Mouse (Mus musculus) heart, embryonic 14.5 days (tissue): ENCODE measurements around the gene Gnb2. TPM values are rescaled to one million over a fixed set of nuclear protein-coding genes. Genes with fewer than 3 reads are reported as not detected.

Experiments
- ATAC-seq: fragments of 200-750 bp; cut with Nextera tagmentation; 2 replicates; pipeline ENCODE4 v1.8.0; 2017; ENCODE audit warnings: low read depth, moderate TSS enrichment; ENCODE audit not compliant: insufficient number of reproducible peaks, insufficient read depth, low FRiP score
- H3K27ac ChIP-seq, 2 experiments: fragments of 200-500 bp in 1 of 2; fragments of 300-500 bp in 1 of 2; sonication (generic) in 1 of 2; replicated peaks in 1 of 2; 2 replicates each; pipeline ENCODE4 v1.5.1; 2012 to 2014; ENCODE audit warnings: low read depth in 2 of 2, low read length in 2 of 2, control low read depth in 1 of 2, mild to moderate bottlenecking in 1 of 2, mixed read lengths in 1 of 2; ENCODE audit not compliant: control insufficient read depth in 1 of 2, insufficient read depth in 1 of 2
- H3K27me3 ChIP-seq: fragments of 300-500 bp; sonication (generic); 2 replicates; pipeline ENCODE4 v1.6.1; 2014; ENCODE audit warnings: mild to moderate bottlenecking, low read length, control low read depth; ENCODE audit not compliant: control insufficient read depth, insufficient read depth
- H3K36me3 ChIP-seq: fragments of 300-500 bp; sonication (generic); 2 replicates; pipeline ENCODE4 v1.6.1; 2014; ENCODE audit warnings: mild to moderate bottlenecking, control low read depth, low read length, mixed read lengths; ENCODE audit not compliant: control insufficient read depth, insufficient read depth
- H3K4me1 ChIP-seq, 2 experiments: fragments of 200-500 bp in 1 of 2; fragments of 300-500 bp in 1 of 2; sonication (generic) in 1 of 2; 2 replicates each; pipeline ENCODE4 v1.6.1; 2012 to 2014; ENCODE audit warnings: low read length in 2 of 2, control low read depth in 1 of 2, mixed read lengths in 1 of 2; ENCODE audit not compliant: control insufficient read depth in 2 of 2, insufficient read depth in 2 of 2
- H3K4me2 ChIP-seq: fragments of 300-500 bp; sonication (generic); 2 replicates; pipeline ENCODE4 v1.6.1; 2014; ENCODE audit warnings: mild to moderate bottlenecking, low read length
- H3K4me3 ChIP-seq, 2 experiments: fragments of 200-500 bp in 1 of 2; fragments of 300-500 bp in 1 of 2; sonication (generic) in 1 of 2; 2 replicates each; pipeline ENCODE4 v1.5.1; 2012 to 2014; ENCODE audit warnings: low read length in 2 of 2, mild to moderate bottlenecking in 2 of 2, control low read depth in 1 of 2, low read depth in 1 of 2, moderate library complexity in 1 of 2; ENCODE audit not compliant: control insufficient read depth in 1 of 2, insufficient read depth in 1 of 2
- H3K9ac ChIP-seq: fragments of 300-500 bp; sonication (generic); 2 replicates; pipeline ENCODE4 v1.6.1; 2014; ENCODE audit warnings: mild to moderate bottlenecking, low read length
- H3K9me3 ChIP-seq: fragments of 300-500 bp; sonication (generic); 2 replicates; pipeline ENCODE4 v1.6.1; 2016; ENCODE audit warnings: low read length, control low read depth; ENCODE audit not compliant: control insufficient read depth
- WGBS: fragments of 180-500 bp; shearing (Covaris S2); extraction: QIAGEN DNeasy Blood & Tissue Kit; methylation state at CpG from one replicate; pipeline ENCODE4 v1.1.7; 2014; 5-methylcytosine and 5-hydroxymethylcytosine counted together
- polyA plus RNA-seq: library from polyadenylated mRNA; unstranded; fragments of >200 nt; fragmentation: Nextera tagmentation; extraction: Ambion mirVana; gene quantifications from 2 replicates; pipeline ENCODE4 v1.2.1, GENCODE M21; 2014

The Gnb2 gene
- polyA plus RNA-seq, 1 experiment from 2014 or later = 340 TPM

DNA sequence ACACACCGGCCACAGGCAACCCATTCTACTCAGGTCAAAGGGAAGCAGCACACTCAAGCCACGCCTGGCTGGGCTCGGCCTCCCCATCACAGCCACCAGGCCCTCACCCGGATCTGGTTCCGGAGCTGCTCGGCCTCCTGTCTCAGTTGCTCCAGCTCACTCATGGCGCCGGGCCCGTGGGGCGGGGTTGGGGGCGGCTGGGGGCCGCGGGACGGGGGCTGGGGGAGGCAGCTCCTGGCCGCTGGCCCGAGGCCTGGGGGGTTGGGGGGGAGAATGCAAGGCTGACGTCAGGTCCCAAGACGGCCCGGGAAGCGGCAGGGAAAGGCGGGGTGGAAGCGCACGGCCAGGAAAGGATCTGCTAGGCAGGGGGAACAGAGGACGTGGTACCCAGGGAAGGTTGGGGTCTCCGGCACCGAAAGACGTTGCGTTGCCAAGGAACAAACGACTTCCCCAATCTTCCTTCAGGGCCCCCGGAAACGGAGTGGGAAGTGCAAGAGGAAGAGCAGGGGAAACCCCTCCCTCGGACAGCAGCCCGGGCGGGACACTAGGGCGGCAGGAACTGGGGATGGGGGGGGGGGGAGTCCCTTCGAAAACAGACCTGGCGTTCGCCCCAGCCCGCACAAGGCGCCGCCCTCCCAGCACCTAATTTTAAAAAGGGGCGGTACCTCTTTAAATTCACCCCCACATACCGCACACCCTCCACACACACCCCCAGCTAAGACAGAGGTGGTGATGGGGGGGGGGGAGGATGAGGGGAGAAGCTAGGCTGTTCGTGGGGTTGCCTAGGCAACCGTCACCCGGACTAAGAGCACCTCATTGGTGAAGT lies 2.5 kb downstream of the Gnb2 start:
- Histone ChIP-seq H3K4me1 (peaks cover 8 to 17% of the 10 kb centered on the region in 2 experiments), H3K4me3 (peak overlapping the region; percentile 54 to 99), H3K4me2 (peak overlapping the region; percentile 76), H3K9ac (peak overlapping the region; percentile 82), H3K27ac (peak overlapping the region; percentile 72 to 89), H3K27me3 (no peaks in the 10 kb centered on the region), H3K9me3 (no peaks in the 10 kb centered on the region), H3K36me3 (peaks cover 45% of the 10 kb centered on the region)
- peak; percentile 42 for ATAC-seq
- 1% methylated on average over 42 of the region's 46 CpGs for WGBS

DNA sequence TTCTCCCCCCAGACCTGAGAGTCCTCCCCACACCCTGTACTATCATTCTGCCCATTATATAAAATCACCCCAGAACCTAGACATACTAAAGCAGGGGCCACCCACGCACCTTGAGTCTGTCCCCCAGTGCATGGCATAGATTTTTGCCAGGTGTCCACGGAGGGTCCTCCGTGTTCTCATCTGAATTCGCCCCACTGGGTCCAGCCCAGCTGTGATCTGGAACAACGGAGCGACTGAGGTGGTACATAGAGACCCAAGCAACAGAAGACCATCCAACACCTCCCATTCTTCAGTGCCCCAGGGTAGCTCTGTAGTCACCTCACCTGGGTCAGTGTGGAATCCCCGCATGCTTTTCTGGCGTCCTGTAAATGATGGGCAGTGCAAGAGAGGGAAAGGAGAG lies 3.2 kb downstream of the Gnb2 start:
- H3K9me3 ChIP-seq = no peaks in the 10 kb centered on the region
- H3K9ac ChIP-seq = peak overlapping the region; percentile 82
- peaks cover 8 to 17% of the 10 kb centered on the region in 2 experiments for H3K4me1 ChIP-seq
- ATAC-seq = no peak
- H3K4me2 ChIP-seq = peak overlapping the region; percentile 76
- peak overlapping the region; percentile 50 to 89; a peak in 3 of 4 replicates for H3K27ac ChIP-seq
- no peaks in the 10 kb centered on the region for H3K27me3 ChIP-seq
- 81% methylated on average over 8 of the region's 8 CpGs for WGBS
- H3K36me3 ChIP-seq = peaks cover 53% of the 10 kb centered on the region
- H3K4me3 ChIP-seq = peak overlapping the region; percentile 49 to 54

DNA sequence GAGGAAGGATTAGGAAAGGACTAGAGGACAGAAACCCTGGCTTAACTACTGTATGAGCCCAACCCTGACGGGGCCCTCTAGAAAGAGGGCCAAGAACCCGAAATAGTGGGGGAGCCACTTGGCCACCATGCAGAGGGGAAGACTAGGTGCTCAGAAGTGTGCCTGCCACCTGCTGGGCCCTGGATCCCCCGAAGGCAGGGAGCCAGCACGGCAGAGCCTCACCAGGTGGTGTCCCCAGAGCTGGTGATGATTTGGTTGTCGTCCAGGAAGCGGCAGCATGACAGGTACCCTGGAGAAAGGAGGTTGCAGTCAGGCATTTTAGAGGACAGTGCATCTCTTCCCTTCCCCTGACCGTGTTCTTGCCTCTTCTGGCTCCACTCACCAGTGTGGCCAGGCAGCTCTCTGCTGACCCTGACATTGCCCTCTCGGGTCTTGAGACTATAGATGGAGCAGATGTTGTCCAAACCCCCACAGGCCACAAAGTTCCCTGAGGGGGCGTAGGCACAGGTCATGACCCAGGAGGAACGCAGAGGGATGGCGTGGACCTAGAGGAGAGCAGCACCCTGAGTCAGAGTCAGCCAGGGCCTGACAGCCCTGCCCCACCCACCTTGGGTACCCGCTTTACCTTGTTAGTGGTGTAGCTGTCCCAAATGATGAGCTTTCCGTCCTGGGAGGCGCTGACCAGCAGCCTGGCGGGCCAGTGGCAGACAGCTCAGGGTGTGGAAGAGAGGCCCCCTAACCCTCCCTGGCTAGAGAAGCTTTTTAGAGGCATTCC lies 3.9 kb downstream of the Gnb2 start:
- ATAC-seq = no peak
- H3K9me3 ChIP-seq = no peaks in the 10 kb centered on the region
- H3K9ac ChIP-seq = no peak overlapping the region
- H3K4me2 ChIP-seq = no peak overlapping the region
- H3K4me1 ChIP-seq = peaks cover 8 to 17% of the 10 kb centered on the region in 2 experiments
- no peak overlapping the region for H3K4me3 ChIP-seq
- no peaks in the 10 kb centered on the region for H3K27me3 ChIP-seq
- WGBS = 76% methylated on average over 15 of the region's 15 CpGs
- H3K36me3 ChIP-seq = peaks cover 59% of the 10 kb centered on the region
- no peak overlapping the region for H3K27ac ChIP-seq

DNA sequence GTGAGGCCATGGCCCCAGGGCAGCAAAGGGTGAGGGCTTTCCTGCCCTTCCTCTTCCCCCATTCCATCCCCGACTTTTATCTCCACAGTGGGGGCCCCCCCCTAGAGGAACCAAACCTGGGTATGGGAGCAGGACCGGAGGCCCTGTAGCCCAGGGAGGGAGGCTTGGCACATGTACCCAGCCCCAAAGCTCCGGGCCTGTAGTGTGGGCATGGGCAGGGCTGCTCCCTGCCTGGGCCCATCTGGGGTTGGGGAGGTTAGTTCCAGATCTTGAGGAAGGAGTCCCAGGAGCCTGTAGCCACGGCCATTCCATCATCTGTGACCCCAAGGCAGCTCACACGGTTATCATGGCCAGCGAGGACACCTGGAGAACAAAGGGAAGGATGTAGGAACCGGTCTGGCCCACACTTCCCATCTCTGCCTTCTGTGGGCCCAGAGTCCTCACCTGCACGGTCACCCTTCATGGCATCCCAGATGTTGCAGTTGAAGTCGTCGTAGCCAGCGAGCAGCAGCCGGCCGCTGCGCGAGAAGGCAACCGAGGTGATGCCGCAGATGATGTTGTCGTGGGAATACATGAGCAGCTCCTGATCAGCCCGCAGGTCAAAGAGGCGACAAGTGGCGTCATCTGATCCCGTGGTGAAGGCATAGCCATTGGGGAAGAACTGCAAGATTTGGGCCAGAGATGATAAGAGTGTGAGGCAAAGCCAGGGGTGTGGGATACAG lies 4.9 kb downstream of the Gnb2 start:
- Histone ChIP-seq H3K27me3 (no peaks in the 10 kb centered on the region), H3K27ac (no peak overlapping the region), H3K9ac (no peak overlapping the region), H3K4me1 (peaks cover 8 to 17% of the 10 kb centered on the region in 2 experiments), H3K4me3 (no peak overlapping the region), H3K4me2 (no peak overlapping the region), H3K36me3 (peaks cover 69% of the 10 kb centered on the region), H3K9me3 (no peaks in the 10 kb centered on the region)
- no peak for ATAC-seq
- 81% methylated on average over 22 of the region's 22 CpGs for WGBS

DNA sequence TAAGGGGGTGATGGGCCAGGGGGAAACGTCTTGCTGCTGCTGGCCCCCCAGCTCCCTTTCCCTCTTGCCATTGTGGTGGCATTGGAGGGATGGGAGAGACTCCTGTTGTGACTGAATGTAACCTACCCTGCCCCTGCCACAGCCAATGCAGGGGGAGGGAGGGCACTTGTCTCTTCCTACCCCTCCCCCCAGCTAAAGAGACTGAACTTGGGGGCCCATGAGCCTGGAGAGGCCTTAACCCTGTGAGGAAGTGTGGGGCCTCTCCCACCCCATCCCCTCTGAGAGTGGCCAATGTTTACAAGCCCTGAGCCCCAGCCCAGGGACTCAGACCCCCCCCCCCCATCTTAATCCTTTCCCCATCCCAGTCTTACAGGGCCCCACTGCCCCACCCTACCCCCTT lies 5.9 kb downstream of the Gnb2 start:
- Histone ChIP-seq H3K27me3 (no peaks in the 10 kb centered on the region), H3K27ac (no peak overlapping the region), H3K36me3 (peaks cover 79% of the 10 kb centered on the region), H3K4me1 (peaks cover 8 to 17% of the 10 kb centered on the region in 2 experiments), H3K4me3 (no peak overlapping the region), H3K9ac (no peak overlapping the region), H3K9me3 (no peaks in the 10 kb centered on the region), H3K4me2 (no peak overlapping the region)
- no peak for ATAC-seq
- WGBS = 62% methylated on average over 1 of the region's 1 CpGs

DNA sequence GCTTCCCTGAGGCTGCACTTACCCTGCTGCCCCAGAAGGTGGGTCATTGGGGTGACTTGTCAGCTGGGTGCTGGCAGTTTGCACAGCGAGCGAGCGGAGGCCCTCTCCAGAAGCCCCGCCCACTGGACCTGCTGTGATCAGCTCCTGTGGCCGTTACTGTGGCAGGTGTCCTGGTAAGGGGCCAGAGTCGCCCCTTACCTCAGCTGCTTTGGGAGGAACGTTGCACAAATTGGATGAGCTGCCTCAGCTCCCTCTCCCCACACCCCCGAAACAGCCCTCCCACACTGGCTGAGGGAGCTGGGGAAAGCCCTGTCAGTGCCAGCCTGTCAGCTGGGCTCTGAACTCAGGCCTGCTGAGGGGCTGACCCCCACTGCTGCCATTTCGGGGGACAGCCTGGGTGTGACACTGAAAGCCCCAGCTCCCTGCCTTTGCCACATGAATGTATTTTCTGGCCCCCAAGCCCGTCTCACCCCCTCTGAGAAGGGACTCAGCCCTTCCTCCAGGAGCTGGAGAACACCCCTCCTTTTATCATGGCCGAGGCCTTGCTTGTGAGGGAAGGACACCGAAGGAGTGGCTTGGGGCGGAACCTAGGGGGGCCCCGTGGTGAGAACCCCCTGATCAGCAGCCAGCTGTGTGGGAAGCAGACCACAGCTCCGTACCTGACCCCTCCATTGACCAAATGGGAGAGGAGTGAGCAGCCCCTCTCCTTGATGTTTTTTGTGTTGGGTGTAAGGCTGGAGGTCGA lies 6.9 kb downstream of the Gnb2 start:
- Histone ChIP-seq H3K9ac (no peak overlapping the region), H3K36me3 (peaks cover 90% of the 10 kb centered on the region), H3K4me3 (no peak overlapping the region), H3K27ac (no peak overlapping the region), H3K4me1 (peaks cover 8 to 17% of the 10 kb centered on the region in 2 experiments), H3K4me2 (no peak overlapping the region), H3K27me3 (no peaks in the 10 kb centered on the region), H3K9me3 (no peaks in the 10 kb centered on the region)
- 49% methylated on average over 16 of the region's 16 CpGs for WGBS
- no peak for ATAC-seq

DNA sequence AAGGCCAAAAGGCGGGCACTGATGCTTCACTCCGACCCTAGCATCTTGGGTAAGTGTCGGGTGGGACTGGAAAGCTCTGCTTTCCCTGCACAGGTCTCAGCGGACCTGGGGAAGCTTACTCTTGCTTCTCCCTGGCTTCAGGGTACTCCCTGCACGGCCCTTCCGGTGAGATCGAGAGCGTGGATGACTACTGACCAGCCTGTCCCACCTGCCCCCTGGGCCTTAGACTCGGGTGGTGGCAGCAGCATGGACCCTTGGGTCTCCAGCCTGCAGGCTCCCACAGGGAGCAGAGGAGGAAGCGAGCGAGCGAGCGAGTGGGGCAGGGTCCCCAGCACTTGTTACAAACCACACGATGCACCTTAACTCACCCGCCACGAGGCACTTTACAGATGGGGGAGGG lies 7.8 kb downstream of the Gnb2 start:
- Histone ChIP-seq H3K36me3 (peaks cover 98% of the 10 kb centered on the region), H3K4me3 (no peak overlapping the region), H3K4me1 (peaks cover 8 to 14% of the 10 kb centered on the region in 2 experiments), H3K27ac (0 out of 4 replicates have a peak overlapping the region, but pooled peaks of 1 of the 2 experiments have one; percentile 3), H3K27me3 (no peaks in the 10 kb centered on the region), H3K4me2 (no peak overlapping the region), H3K9me3 (no peaks in the 10 kb centered on the region), H3K9ac (no peak overlapping the region)
- ATAC-seq = no peak
- WGBS = 82% methylated on average over 16 of the region's 16 CpGs
